Mouse (Mus musculus): ENCODE results near the gene D2hgdh.

The D2hgdh gene

DNA sequence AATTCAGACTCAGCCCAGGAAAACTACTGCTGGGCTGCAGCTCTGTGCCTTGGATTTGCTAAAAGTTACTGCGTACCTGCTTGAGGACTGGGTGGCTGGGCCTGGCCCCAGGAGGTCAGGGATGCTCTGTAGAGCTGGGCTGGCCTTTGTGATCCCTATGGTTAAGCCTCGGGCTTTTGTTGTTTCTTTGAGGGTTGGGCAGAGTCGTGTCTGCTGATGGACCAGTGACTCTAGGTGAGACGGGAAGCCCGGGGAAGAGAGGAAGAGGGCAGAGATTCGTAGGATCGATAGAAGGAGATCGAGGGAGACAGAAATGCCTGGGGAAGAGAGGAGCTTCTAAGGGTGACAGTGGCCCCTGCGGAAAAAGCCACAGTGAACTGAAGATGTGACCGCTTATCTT, at the start of gene D2hgdh:
D2hgdh (plus strand) TSS at position 301 of the 400 bp plus-strand sequence.
- DNase-seq (ENCODE audit: low spot score), result no peak

- no peak for DNase-seq (ENCODE audit: low spot score)
Observed at GRCm38 (mm10) chr1:93776686-93777085, 48.0 kb upstream of the D2hgdh start.

DNA sequence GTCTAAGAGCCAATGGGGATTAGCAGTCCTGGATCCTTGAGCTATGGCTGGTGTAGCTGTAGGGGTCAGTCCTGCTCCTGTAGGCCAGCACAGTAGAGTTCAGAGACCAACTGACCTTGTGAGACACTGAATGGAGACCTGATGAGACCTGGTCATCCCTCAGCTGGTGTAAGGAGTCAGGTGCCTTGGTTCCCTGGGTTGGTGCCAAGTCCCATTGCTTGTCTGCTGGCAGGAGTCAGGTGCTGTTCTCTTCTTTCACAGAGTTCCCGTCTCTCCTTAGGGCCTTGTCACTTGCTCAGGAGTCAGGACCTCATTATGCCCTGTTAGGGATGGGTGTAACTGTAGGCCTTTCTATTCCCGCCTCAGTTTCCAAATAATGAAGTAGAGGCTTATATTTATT, 37.8 kb upstream of the D2hgdh start:
- DNase-seq (ENCODE audit: low spot score), result no peak

DNA sequence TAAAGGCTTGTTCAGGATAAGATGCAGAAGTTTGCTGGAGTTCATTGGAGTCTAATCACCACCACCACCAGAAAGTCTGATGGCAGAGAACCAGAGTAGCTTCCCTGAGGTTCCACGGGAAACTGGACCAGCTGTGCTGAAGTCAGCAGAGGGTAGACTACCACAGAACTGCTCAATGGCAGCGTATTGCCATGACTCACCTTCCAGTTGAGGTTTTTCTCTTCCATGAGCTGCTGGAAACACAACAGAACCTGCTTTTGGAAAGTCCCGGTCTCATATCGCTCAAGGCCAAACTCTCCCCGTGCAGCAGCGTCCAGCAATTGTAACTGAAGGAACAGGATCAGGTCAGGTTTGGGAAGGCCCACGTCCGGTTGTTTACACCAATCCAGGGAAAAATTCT, 30.2 kb upstream of the D2hgdh start:
- DNase-seq (ENCODE audit: low spot score), result no peak

DNA sequence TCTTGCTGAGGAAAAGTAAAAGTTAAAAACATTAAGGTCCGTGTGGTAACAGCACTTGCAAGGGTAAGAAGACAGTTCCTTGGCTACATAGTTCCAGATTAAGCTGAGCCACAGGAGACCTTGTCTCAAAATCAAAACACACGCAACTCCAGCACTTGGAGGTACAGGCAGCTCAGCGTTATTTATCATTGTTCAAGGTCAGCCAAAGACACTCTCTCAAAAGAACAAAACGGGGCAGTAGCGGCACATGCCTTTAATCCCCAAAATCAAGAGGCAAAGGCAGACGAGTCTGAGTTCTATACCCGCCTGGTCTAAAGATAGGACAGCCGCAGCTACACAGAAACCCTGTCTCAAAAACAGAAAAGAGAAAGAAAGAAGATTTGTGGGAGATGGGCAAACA, 28.8 kb upstream of the D2hgdh start:
- no peak for DNase-seq (ENCODE audit: low spot score)

- no peak for DNase-seq (ENCODE audit: low spot score)
Observed at GRCm38 (mm10) chr1:93800670-93801503, 23.8 kb upstream of the D2hgdh start.

- DNase-seq (ENCODE audit: low spot score), result peak; percentile 84
Observed at GRCm38 (mm10) chr1:93801741-93802238, 22.9 kb upstream of the D2hgdh start, which contains the start of gene Dtymk. Gene Dtymk, minus strand, starts transcription at chr1:93801934.

GRCm38 (mm10) chr1:93802771-93803170, 21.9 kb upstream of the D2hgdh start:
- DNase-seq (ENCODE audit: low spot score), result no peak

- peak; percentile 100 for DNase-seq (ENCODE audit: low spot score)
Observed at GRCm38 (mm10) chr1:93803556-93804507, 20.9 kb upstream of the D2hgdh start, which contains the start of gene Ing5. Gene Ing5, plus strand, starts transcription at chr1:93803965.

DNA sequence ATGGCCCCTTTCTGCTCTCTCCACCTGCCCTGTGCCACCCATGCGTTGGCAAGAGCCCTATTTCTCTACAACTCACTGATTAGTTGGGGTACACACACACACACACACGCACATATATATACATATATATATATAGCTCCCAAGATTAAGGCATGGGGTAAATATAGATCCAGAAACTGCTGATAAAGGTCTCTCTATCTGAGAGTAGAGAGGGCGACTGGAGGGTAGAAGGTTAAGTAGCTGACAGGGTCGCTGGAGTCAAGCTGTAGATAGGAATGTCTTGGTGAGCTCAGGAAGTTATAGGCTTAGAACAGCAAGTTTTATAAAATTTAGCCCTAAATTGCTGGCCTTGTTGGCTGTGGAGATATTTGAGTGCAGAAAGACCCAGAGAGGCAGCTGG, 19.9 kb upstream of the D2hgdh start:
- no peak for DNase-seq (ENCODE audit: low spot score)

- DNase-seq (ENCODE audit: low spot score), result no peak
Observed at GRCm38 (mm10) chr1:93805221-93805951, 19.3 kb upstream of the D2hgdh start.

DNA sequence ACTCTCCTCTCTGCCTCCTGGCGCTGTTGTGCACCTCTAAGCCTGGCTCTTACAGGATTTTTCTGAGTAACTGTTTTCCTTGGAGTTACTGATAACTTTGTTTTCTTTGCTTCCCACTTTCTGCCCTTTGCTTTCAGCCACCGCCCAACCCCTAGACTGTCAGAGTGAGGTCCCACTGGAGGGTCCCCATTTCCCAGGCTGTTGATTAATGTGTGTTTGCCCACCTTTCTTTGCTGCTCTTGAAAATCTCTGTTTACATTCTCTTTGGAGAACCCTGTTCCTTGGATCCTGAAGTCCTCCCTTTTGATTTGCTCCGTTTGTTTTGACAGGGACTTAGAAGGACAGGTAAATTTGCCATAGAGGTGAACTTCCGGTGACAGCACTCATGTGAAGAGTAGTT, 15.8 kb upstream of the D2hgdh start:
- DNase-seq (ENCODE audit: low spot score), result no peak

DNA sequence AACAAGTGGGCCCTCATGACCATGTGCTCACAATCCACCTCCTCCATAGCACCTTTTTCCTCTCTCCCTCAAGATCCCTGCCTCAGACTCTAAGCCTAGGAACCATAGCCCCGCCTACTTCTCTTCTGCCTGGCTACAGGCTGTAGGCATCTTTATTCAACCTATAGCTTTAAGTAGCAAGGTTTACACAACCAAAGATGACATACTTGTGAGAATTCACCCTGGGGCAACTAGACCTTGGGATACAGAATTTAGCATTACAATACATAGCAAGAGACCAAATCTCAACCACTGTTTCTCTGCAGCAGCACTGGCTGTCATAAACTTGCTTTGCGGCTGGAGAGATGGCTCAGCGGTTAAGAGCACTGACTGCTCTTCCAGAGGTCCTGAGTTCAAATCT, 14.7 kb upstream of the D2hgdh start:
- no peak for DNase-seq (ENCODE audit: low spot score)

DNA sequence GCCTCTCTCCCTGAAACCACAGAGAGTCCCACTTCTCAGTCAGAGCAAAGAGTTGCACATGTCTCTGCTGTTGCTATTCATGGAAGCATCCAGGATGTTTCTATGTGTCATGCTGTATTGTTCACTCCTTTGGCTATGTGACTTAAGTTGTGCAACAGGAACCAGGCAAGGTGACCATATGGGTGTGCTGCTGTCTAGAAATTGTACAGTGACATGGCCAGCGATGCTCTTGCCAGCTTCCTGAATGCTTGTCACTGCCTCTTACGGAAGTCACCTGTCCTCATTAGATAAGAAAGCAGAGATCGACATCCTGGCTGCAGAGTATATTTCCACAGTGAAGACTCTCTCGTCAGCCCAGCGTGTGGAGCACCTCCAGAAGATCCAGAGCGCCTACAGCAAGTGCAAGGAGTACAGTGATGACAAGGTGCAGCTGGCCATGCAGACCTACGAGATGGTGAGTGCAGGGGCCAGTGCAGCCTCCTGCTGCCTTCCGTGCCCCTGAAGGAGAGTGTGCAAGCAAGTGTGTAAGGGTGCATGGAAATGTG, 13.1 kb upstream of the D2hgdh start:
- DNase-seq (ENCODE audit: low spot score), result no peak

GRCm38 (mm10) chr1:93817823-93818532, 6.7 kb upstream of the D2hgdh start:
- DNase-seq (ENCODE audit: low spot score), result no peak

DNA sequence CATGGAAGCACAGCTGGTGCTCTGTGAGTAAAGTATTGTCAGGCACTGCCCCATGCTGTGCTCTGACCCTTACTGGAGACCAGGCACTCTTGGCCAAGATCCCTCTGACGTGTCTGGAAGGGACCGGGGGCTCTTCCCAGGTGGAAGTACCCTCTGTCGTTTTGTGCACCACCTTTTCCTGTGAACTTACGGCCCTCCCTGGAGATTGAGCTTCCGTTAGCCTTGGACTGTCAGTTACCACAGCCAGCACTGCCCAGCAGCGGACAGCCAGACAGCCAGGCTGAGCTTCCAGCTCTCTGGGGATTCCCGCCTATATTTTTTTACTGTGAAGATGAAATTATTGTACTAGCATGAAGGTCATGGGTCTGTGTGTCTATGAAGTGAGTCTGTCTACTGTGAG, 6.0 kb upstream of the D2hgdh start:
- no peak for DNase-seq (ENCODE audit: low spot score)

GRCm38 (mm10) chr1:93823796-93824495, 763 bp upstream of the D2hgdh start:
- DNase-seq (ENCODE audit: low spot score), result no peak

DNA sequence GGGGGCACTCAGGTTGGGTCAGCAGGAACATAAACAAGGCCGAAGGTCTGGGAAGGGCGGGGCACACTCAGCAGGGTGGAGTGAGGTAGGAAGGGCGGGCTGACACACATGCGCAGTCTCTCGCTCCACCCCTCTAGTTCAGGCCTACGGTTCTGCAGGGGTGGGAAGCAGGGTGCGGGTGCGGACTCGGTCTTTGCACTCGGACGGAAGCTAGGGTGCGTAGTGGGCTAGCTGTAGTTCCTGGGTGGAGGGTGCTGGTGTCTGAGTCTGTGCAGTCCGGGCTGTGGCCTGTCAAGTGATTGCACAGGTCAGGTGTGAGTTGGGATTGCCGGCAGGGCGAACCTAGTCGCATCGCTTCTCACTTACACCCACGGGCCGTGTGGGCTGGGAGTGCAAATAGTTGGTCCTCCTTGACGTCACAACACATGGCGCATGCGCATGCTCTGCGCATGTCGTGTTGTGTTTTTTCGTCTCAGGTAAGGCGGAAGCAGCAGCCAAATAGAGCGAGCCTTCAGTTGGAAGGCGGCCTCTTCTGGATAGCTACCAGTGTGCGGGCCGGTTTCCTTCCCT, 481 bp downstream of the D2hgdh start:
- DNase-seq (ENCODE audit: low spot score), result peak; percentile 83

GRCm38 (mm10) chr1:93825771-93826539, 1.2 kb downstream of the D2hgdh start:
- no peak for DNase-seq (ENCODE audit: low spot score)

Data from ovary, postnatal 14 days (tissue).